Mouse (Mus musculus) spleen, postnatal 10 days (tissue): ENCODE measurements around the gene Gm39653.
"Not testable (repeated sequence)": the region's sequence is repeated elsewhere in the genome, so short reads cannot be mapped to it uniquely, and the experiment has no call there.

ENCODE experiments used
- DNase-seq, 2 experiments: peaks; one replicate each; pipeline ENCODE4 v3.0.0; 2021 to 2022; ENCODE audit warnings: low spot score in 2 of 2

The Gm39653 gene

DNA sequence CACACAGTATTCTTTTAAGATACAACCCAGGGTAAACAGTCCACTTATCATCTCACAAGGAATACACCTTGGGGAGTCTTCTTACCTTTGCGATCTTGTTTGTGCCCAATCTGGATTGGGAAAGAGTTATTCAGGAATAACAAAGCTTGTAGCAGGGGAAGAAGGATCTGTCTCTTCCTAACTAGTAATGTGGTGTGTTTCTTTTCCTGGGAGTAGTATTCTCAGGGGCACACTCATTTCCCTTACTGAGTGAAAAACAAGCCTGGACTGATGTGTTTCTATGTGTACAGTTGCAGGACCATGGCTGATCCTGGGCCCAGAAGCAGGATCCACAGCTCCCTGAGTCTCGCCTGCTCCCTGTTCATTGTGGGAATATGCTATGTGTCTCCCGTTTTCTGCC, at the start of gene Gm39653:
Gm39653 (plus strand) TSS at position 301 of the 400 bp plus-strand sequence.
- no peak for DNase-seq

DNA sequence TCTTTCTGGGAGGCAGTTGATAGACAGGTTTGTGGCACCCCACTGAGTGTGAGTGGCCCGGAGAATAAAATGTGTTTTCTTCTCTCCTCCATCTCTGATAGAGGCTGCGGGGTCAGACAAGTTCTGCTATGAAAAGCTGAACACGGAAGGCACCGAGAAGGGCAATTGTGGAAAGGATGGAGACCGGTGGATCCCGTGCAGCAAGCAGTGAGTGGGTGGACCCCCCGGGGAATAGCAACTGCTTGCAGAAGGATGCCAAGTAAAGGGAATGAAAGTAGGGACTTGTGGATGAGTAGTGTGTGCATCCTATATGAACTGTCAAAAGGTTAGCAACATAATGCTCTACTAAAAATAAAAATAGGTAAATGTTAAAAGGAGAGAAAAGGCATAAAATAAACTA, 49.3 kb upstream of the Gm39653 start:
- no peak for DNase-seq

- no peak for DNase-seq
These were observed 48.7 kb upstream of the Gm39653 start for GRCm38 (mm10) chr1:63567031-63567430.

- no peak for DNase-seq
These were observed 43.5 kb upstream of the Gm39653 start for GRCm38 (mm10) chr1:63572229-63572628.

- DNase-seq, result no peak
These were observed 42.3 kb upstream of the Gm39653 start for GRCm38 (mm10) chr1:63573432-63573831.

DNA sequence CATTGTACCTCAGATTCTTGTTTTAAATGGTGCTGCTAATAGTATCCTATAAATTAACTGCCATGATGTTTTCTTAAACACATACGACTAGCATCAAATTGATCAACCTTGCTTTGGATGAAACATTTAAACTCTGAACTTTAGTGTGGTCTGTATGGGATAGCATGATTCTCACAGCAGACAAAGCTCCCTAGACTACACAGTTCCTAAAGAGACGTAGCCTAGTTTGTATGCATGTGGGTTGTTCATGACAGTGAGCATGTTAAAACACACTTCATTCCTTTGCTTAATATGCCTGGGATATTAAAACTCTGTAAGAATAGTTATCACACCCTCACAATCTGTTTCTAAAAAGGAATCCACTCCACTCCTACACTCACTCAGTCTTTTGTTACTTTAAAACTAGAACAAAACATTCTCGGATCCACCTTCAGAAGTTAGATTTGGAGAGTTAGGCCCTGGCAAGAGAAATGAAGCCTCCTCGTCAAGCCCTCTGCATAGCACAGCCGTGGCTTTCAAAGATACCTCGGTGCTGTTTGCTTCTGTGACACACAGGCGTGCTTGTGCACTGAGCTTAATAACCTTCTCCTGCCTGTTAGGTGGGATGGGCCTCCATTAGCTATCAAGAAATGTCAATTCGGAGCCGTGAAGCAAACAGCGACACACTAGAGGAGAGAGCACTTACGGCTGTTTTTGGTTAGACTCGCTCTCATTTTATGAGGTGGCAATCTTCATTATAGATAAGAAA, 41.7 kb upstream of the Gm39653 start:
- no peak for DNase-seq

DNA sequence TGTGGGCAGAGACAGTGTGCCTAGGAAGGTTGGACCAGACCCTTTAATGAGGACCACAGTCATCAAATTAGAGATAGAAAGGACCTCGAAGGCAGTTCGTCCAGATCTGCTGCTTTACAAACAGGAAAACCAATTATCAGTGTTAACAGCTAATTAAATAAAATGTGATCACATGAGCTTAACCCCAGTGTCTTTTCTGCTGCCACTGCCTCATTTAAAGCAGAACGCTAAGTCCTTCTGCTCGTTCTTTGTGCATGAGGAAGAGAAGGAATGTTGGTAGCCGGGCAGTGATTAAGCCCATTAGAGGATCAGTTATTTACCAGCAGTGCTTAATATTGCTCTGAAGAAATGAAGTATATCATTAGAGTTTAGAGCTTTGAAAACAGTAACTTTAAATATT, 39.0 kb upstream of the Gm39653 start:
- DNase-seq, result no peak

DNA sequence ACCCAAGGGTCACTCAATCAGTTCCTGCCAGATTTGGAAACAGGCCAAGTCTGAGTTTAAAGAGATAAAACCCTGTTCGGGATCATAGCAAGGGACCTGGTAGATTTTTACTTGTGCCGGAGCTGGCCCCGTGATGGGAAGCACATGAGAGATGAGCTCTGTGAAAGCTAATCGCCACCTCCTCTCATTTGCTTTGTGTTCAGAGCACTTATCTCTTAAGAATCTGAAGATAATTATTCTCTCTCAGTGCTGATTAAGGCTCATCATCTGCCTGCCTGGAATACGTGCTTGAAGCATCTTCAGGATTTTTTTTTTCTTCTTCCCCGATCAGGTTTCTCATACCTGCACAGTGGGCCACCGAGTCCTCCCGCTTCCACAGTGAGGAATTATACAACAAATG, 36.6 kb upstream of the Gm39653 start:
- DNase-seq, result no peak

GRCm38 (mm10) chr1:63586869-63587268, 28.9 kb upstream of the Gm39653 start:
- no peak for DNase-seq

DNA sequence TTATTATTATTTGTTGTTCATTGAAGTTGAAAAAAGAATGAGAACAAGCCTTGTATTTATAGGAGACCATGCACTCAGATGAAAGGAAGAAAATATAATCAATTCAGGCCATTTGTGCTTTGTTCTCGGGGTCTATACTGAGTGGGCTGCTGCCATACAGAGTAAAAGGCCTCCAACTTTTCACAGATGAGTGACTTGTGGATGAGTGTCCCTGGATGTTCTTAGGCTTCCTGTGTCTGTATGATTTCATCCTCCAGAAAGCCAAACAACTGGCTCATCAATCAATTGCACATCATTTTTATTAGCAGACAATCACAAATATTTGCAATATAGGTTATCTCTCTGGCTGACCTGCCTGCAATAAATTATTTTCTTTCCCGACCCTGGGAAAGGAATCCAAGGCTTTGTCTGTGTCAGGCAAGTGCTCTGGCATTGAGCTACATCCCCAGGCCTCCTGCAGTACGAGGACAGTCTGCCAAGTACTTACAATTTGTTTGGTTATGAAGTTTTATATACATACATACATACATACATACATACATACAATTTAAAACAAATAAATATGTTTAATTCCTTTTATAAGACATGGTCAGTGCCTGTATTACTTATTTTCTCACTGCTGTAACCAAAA, 11.8 kb upstream of the Gm39653 start:
- DNase-seq, result no peak

DNA sequence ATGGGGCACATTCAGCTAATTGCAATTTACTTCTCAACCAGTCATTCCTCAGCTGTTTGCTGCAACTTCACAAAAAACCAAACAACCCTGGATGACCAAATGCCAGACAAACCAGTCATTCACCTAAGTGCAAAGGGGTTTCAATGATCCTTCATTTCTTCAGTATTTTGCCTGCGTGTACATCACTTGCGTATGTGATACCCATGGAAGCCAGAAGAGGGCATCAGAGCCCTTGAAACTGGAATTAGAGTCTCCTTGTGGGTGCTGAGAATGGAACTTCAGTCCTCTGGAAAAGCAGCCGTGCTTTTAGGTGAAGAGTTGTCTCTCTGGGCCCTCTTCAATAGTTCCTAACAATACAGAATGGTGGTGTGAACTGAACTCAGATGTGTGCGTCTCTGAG, 6.2 kb upstream of the Gm39653 start:
- no peak for DNase-seq

DNA sequence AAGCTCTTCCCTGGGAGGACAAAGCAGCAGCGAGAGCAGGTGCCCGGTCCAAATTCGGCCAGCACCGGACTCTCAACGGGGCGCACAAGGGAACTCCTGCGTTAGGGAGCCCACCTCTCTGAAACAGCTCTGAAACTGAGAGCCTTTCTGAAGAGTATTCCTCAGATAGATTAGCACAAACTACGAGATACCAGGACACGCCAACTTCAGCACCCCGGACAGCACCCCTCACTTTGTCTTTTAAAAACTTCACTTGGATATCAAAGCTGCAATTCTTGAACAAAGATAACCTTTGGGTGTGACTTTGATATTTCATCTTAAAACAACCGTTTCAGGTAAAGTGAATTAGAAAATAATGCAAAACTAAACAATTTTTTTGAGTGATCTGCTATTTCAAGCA, 1.2 kb upstream of the Gm39653 start:
- DNase-seq, result peak in 1 of 2 experiments; percentile 35

DNA sequence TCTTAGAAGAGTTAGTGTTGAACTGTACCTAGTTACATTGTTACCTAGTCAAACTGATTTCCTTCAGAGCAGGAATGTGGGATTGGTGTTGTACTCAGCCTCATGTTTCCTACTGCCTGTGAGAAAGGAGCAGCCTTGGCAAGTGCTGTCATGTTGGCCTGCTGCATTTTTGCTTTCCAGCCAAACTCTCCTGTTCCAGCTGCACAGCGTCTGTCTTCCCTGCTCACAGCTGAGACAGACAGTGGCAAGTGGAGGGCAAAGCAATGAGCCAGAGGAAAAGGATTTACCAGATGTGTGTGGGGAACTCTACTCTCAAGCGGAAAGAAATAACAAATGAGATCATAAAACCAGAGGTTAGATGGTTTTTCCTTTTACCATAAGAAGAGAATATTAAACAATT, 12.4 kb downstream of the Gm39653 start:
- no peak for DNase-seq

DNA sequence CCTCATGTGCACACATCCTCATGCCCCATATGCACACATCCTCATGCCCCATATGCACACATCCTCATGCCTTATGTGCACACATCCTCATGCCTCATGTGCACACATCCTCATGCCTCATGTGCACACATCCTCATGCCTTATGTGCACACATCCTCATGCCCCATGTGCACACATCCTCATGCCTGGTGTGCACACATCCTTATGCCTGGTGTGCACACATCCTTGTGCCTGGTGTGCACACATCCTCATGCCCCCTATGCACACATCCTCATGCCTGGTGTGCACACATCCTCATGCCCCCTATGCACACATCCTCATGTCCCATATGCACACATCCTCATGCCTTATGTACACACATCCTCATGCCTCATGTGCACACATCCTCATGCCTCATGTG, 14.6 kb downstream of the Gm39653 start:
- not testable (repeated sequence) for DNase-seq

GRCm38 (mm10) chr1:63639921-63640320, 24.2 kb downstream of the Gm39653 start:
- no peak for DNase-seq

- peak; percentile 17 to 67 for DNase-seq
These were observed 42.2 kb downstream of the Gm39653 start for GRCm38 (mm10) chr1:63658016-63658415.

DNA sequence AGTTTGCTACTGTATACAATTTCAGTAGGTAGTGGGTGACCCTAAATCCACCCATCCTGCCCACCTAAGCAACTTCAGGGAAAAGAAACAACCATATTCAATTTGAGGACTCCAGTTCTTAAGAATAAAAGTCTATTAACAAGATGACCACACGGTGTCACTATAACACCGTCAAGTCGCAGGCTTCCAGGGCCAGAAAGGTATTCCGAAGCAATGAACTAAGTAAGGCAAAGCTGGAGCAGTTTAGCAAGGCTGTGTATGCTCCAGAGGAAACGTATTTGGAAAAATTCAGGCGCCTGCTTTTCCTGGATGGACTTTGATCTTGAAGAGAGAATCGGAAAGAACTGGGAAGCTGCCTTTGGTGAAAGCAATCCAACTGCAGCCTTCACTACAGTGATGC, 43.8 kb downstream of the Gm39653 start:
- DNase-seq, result peak in 1 of 2 experiments; percentile 7

DNA sequence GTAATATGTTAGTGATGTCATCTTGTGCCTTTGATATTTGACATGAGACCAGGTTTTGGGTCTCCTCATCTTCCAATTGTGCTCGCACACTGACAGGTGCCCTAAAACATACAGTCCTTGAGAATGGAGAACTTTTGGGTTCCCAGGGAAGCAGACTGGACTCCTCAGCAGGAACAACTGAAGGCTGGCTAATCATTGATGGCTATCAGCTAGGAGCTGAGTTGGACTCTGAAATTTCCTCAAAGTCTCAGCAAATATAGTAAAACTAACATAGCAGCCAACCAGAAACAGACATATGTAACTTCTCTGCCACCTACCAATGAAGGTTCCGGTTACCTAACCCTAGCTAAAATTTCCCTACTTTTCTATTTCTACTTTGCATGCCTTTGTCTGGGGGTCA, 50.3 kb downstream of the Gm39653 start:
- DNase-seq, result no peak

GRCm38 (mm10) chr1:63667201-63667948, 51.6 kb downstream of the Gm39653 start:
- no peak for DNase-seq

- no peak for DNase-seq
These were observed 52.4 kb downstream of the Gm39653 start for GRCm38 (mm10) chr1:63667949-63668851.

- DNase-seq, result no peak
These were observed 53.0 kb downstream of the Gm39653 start for GRCm38 (mm10) chr1:63668852-63669160.
